Mouse (Mus musculus) testis, adult 2 months (tissue): ENCODE measurements around the gene Cfap20. TPM values are rescaled to one million over a fixed set of nuclear protein-coding genes. Genes with fewer than 3 reads are reported as not detected.

Experiments used
- H3K27ac ChIP-seq: fragments of 200-500 bp; 2 replicates; pipeline ENCODE4 v1.5.1; 2012; ENCODE audit warnings: low read depth, low read length; ENCODE audit not compliant: control insufficient read depth, insufficient read depth
- H3K27me3 ChIP-seq: fragments of 200-500 bp; 2 replicates; pipeline ENCODE4 v1.6.1; 2012; ENCODE audit warnings: mild to moderate bottlenecking, low read length, moderate library complexity; ENCODE audit not compliant: control insufficient read depth, insufficient read depth
- H3K36me3 ChIP-seq: fragments of 200-500 bp; 2 replicates; pipeline ENCODE4 v1.6.1; 2012; ENCODE audit warnings: mild to moderate bottlenecking, low read length; ENCODE audit not compliant: control insufficient read depth, insufficient read depth
- H3K4me1 ChIP-seq: fragments of 200-500 bp; 2 replicates; pipeline ENCODE4 v1.6.1; 2012; ENCODE audit warnings: low read length; ENCODE audit not compliant: control insufficient read depth, insufficient read depth
- H3K4me3 ChIP-seq: fragments of 200-500 bp; 2 replicates; pipeline ENCODE4 v1.5.1; 2012; ENCODE audit warnings: low read depth, mild to moderate bottlenecking, low read length, moderate library complexity, mixed read lengths; ENCODE audit not compliant: control insufficient read depth
- CTCF ChIP-seq: fragments of 200-500 bp; IDR thresholded peaks from 2 replicates; pipeline ENCODE4 v1.5.1; 2012; ENCODE audit warnings: low read depth, mild to moderate bottlenecking, inconsistent platforms, low read length, moderate library complexity; ENCODE audit not compliant: control insufficient read depth, insufficient read depth, insufficient replicate concordance
- POLR2A ChIP-seq: fragments of 200-500 bp; IDR thresholded peaks from 2 replicates; pipeline ENCODE4 v1.6.1; 2012; ENCODE audit warnings: low read depth, mild to moderate bottlenecking, inconsistent platforms, low read length, moderate library complexity; ENCODE audit not compliant: control insufficient read depth
- polyA plus RNA-seq: library from polyadenylated mRNA; depleted of rRNA; stranded (reverse); fragments of >200 nt; gene quantifications from 2 replicates; pipeline ENCODE4 v1.2.3, GENCODE M21; 2012; rRNA removed

The Cfap20 gene
- polyA plus RNA-seq, 1 experiment = 103 TPM

GRCm38 (mm10) chr8:95373389-95374002 is 61.2 kb downstream of the Cfap20 start:
- Histone ChIP-seq H3K27ac (no peak overlapping the region), H3K27me3 (no peaks in the 10 kb centered on the region), H3K36me3 (no peaks in the 10 kb centered on the region), H3K4me1 (no peaks in the 10 kb centered on the region), H3K4me3 (no peak overlapping the region)
- TF ChIP-seq POLR2A = no peak
- no peak for TF ChIP-seq CTCF

Other genes starting within 250 kb of the Cfap20 start
- gene Kifc3, start 232.1 kb downstream of the Cfap20 start, polyA plus RNA-seq = 63.9 and 76.7 TPM in 2 replicates
- gene Cngb1, start 128.3 kb downstream of the Cfap20 start, polyA plus RNA-seq = 6.2 and 6.9 TPM in 2 replicates
- gene Tepp, start 124.3 kb downstream of the Cfap20 start, polyA plus RNA-seq = 290 and 313 TPM in 2 replicates
- 3.9 and 4.0 TPM in 2 replicates for gene Zfp319, start 102.9 kb downstream of the Cfap20 start, polyA plus RNA-seq
- gene Usb1, start 102.6 kb downstream of the Cfap20 start, polyA plus RNA-seq = 33.1 and 34.0 TPM in 2 replicates
- 0.23 and 0.30 TPM in 2 replicates for gene Mmp15, start 82.6 kb downstream of the Cfap20 start, polyA plus RNA-seq
- gene Csnk2a2, start 55.2 kb upstream of the Cfap20 start, polyA plus RNA-seq = 107 and 125 TPM in 2 replicates
- 82.2 and 87.4 TPM in 2 replicates for gene Ccdc113, start 99.2 kb upstream of the Cfap20 start, polyA plus RNA-seq
- 251 and 266 TPM in 2 replicates for gene Prss54, start 141.5 kb upstream of the Cfap20 start, polyA plus RNA-seq
- 1.3 and 1.5 TPM in 2 replicates for gene Gins3, start 198.6 kb upstream of the Cfap20 start, polyA plus RNA-seq
- 23.7 and 26.2 TPM in 2 replicates for gene Ndrg4, start 242.1 kb upstream of the Cfap20 start, polyA plus RNA-seq